Mouse (Mus musculus) liver, adult 2 months (tissue): ENCODE measurements around the gene Rcc2.

ENCODE experiments used
- CTCF ChIP-seq: fragments of 200-500 bp; IDR thresholded peaks from 2 replicates; pipeline ENCODE4 v1.5.1; 2011; ENCODE audit warnings: low read depth, low read length, control low read depth
- POLR2A ChIP-seq: fragments of 200-500 bp; IDR thresholded peaks from 2 replicates; pipeline ENCODE4 v1.6.1; 2011; ENCODE audit warnings: low read length, control low read depth; ENCODE audit not compliant: insufficient read depth; ENCODE audit errors: extremely low read depth

GRCm38 (mm10) chr4:140721968-140722490 lies 21.7 kb downstream of the Rcc2 start:
- no peak for TF ChIP-seq CTCF
- no peak for TF ChIP-seq POLR2A
